Mouse (Mus musculus) right cerebral cortex, postnatal 4 days (tissue): ENCODE measurements at regions not wholly inside any gene's neighbourhood (a gene's known extent, or its start where the extent isn't known, plus 50 kb on each side); places are given as distances from the start of the nearest gene placed in this dataset.

ENCODE experiments used
- DNase-seq: peaks from one replicate; pipeline ENCODE4 v3.0.0-alpha.2; 2022

DNA sequence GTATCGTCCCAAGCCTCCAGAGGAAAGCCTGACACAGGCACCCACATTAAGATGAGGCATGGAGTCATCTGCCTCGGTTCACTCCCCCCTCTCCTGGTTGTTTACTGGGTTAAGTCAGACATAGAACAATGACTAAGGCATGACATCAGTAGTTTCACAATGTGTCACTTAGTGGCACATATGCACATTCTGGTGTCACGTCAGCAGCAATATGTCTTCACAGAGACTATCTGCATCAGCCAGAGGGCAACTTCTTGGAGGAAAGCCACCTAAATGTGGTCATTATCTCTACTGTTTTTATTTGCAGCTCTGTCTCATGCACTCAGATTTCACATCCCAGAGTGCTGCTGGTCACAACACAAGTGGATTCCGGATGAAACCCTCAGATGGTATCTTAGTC, 61.9 kb upstream of the Agap1 start:
- no peak for DNase-seq

DNA sequence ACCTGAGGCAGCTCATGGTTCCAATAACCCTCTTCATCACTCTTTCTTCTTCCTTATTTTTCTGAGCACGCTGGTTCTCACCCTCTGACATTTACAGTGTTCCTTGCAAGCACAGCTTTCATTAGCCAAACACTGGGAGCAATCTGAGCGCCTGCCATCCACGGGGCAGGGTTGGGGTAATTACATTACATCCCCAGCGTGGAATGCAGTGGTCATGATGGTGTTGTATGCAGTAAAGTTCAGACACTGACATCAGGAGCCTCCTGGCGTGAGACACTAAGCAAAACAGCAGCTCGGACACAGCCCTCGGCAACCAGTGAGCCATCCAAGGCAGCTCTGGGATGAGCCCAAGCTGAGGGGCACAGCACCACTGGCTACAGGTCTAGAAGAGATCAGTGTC, 60.1 kb upstream of the Agap1 start:
- no peak for DNase-seq

DNA sequence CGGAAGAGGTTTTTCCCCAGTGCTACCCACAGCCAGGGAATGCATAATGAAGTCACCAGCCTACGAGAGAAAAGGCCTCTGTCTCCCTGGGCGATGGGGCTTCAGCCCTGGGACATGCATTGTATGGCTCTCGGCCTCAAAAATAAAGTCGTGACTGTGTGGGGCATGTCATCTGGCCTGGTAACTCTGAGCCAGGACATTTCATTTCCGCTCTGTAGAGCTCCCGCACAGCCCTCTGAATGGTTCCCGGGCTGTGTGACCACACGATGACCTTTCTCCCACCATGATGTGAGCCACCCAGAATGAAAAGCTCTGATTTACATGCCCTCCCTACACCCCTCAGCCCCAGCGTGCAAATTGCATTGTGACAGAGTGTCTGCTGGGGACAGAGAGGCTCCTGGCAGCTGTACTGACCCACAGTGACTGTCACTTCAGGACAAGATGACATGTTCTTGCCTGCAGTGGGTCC, 53.8 kb upstream of the Agap1 start:
- peak; percentile 8 for DNase-seq

DNA sequence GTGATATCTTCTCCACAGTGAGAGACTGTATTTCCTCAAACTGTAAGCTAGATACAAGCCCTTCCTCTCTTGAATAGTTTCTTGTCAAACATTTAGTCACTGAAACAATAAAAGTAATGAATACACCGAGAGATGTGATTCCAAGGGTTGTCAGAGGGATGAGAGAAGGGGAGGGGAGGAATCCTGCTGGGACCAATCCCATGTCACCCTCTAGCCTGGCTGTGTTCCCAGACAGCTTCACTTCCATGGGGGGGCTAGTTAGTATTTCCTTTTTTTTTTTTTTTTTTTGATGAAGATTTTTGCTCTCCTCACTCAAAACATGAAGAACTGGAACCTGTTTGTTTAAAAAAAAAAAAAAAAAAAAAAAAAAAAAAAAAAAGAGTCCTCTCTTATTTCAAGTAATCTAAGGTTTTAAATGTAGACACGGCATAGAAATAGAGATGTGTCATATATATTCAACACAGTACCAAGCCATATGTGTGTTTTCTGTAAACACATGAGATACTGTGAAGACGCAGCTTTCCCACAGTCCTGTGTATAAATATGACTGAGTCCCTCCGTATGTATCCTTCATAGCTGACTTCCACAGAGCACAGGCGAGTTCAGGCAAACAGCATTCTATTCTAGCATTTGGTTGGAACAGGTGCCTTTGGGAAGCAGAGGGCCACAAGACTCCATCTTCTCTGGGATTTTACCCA, 51.9 kb upstream of the Agap1 start:
- no peak for DNase-seq

DNA sequence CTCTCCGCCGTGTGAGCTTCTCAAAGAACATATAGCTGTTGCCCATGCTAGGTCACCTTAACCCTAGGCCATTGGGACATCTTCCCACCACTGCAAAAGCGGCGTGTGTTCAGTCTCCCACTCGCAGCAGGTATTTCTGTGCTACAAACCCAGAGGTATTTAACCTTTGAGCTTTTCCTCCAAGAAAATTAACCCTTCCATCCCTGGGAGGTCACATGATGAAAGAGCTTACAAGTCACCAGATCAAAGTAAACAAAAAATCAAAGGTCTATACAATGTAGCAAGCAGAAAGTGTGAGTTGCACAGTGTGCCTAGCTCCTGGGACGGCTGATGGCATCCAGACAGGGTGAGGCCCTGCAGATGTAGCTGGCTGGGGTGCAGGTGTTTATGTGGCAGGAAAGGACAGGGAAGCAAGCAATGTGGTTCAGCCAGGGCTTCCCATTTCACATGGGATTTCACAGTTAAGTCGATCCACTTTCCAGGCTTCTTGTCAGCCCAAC, 51.0 kb upstream of the Agap1 start:
- no peak for DNase-seq
